Mouse (Mus musculus) thymus, postnatal 10 days (tissue): ENCODE measurements around the gene AI481877.

ENCODE experiments used
- DNase-seq, 2 experiments: peaks; one replicate each; pipeline ENCODE4 v3.0.0; 2021; ENCODE audit warnings: low spot score in 2 of 2

The AI481877 gene

DNA sequence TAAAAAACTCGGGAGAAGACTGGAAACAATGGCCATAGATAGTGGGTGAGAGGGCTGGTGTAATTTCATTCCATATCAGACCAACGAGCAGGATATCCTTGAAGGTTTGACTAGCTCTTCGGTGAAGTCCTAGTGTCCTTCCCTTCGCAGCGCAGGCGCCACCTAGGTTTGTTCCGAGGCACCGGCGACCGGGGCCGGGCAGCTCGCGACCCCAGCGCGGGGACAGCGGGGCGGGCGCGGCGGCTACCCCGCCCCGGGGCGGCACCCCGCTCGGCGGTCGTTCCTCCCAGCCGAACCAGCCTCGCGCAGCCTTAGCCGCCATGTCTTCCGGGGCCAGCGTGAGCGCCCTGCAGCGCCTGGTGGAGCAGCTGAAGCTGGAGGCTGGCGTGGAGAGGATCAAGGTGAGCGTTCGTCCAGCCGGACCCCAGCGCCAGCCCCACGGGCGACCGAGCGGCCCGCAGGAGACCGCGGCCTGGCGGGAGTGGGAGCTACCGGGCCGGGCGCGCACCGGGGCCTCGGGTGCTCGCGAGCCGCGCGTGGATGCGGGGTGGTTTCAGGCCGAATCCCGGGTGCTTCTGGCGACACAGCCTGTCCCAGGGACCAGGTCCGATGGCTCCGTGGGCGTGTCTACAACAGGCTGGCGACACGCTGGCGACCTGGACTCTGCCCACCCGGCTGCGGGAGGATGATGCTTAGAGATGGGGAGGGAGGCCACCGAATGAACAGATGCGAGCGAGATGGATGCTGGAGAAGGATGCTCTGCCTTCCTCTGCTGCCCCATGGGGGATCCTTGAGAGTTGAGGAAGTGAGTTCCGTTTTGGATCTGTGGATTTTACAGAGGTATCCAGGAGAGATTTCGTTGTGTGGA, 103.6 kb downstream of the AI481877 start, which contains the start of gene Gng10:
TSS of gene Gng10 (plus strand) at position 171 of the 868 bp plus-strand sequence.
- DNase-seq = peak; percentile 51 to 66

DNA sequence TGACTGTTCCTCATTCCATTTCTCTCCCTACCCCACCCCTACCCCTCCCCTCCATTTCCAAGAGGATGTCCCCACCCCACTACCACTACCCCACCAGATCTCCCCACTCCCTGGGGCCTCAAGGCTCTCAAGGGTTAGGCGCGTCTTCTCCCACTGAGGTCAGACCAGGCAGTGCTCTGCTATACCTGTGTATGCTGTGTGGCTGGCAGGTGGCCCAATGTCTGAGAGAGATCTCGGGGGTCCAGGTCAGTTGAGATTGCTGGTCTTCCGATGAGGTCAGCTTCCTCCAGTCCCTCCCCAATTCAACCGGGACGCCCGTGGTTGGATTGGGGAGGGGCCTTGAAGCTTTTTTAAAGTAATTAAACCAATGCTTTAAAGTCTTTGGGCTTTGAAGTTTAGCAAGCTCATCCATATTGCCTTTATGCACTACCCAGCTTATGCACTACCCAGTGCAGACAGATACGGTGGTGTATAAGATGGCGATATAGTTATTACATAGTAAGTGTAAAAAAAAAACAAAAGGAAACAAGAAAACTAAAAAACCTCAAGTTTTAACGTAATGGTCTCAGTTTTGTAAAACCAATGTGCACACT, 104.4 kb downstream of the AI481877 start:
- DNase-seq = no peak

DNA sequence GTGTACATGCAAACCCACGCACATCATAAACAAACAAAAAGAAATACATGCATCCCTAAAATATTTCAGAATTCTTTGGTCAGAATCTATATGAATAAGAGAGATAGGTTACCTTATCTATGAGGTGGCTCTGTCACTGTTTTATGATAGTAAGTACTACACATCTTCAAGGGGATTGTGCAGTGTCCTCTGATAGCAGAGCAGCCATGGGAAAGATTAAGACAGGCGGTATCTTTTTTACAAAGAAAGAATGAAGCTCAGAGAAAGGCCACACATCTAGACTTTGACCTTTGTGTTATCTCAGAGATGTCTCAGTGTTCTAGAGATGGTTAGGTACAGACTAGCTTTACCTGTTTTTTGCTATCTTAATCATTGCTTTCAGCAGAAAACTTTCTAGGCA, 121.9 kb downstream of the AI481877 start:
- no peak for DNase-seq

DNA sequence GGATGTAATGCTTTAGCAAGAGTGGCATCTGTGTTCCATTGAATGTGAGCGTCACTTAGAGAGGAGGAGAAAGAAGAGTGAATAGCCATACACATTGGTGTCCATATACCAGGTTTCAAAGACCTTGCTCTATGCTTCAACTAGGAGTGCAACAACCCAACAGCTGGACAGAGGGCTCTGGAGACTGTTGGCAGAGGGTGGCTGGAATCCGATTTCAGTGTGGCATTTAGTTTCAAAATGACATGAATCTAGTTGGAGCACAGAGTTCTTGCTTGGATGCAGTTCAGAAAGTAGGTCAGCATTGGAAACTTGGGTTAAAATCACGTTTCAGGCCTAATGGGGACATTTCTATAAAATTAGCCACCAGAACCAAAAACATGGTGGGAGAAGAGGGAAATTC, 123.6 kb downstream of the AI481877 start:
- no peak for DNase-seq

DNA sequence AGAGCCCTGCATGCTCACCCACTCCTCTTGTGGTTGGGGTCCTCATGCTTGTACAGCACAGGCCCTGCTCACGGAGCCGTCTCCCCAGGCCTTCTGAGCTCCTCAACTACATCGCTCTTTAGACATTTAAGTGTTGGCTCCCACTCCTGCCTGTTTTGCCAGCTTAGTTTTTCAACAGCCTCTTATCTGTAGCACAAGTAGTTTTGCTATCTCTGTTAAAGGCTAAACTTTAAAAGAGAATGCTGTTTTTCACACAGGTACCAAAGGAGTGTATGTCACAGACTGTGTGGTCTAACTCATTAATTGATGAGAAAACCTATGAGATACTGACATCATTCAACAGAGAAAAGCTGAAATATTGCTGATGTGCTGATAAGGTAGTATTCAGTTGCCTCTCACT, 127.3 kb downstream of the AI481877 start:
- no peak for DNase-seq

DNA sequence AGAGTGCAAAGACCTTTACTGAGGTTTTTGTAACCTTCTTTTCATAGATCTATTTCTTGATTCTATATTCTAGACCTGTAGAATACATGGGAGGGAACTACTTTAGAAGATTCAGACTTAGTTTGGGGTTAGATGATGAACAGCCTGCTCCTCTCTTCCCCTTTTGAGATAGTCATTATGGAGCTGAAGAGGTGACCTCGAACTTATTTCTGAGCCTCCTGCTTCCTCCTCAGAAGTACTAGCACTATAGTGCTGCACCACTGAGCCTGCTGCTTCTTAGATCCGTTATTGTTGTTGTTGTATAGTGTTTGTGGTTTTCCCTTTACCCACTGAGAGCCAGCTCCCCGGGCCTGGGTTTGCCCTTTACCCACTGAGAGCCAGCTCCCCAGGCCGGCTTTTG, 129.1 kb downstream of the AI481877 start:
- peak in 1 of 2 experiments; percentile 20 for DNase-seq

DNA sequence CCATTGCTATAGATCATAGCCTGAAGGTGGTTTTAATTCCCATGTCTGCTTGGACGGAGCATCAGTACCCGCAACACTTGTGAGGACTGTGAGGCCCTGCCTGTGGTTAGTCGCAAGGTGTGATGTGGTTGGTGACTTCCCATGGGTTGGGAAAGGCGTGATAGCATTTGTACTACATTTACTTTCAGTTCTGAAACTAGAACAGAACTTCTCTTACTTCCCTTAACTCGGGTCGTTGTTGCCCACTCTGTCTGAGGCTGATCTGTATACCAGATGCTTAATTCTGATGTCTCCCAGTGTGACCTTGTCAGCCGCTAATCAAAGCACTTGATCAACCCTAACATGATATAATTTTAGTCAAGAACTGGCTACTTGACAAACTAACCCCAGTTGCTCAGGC, 129.6 kb downstream of the AI481877 start:
- peak in 1 of 2 experiments; percentile 30 for DNase-seq

DNA sequence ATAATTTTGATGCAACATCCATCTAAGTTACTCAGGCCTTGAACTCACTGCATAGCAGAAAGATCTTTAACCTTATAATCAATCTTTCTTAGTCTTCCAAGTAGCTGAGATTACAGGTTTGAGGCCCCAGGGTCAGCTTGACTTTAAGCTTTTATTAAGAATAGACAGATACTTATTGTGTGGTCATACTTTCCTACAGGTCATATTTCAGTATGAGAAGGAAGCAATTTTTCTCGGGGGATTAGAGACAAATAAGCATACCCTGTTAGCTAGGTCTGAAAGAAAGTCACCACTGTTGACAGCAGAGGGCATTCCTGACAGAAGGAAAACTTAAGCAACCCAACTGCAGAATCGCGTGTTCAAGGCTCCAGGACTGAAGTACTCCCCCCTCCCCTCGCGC, 130.8 kb downstream of the AI481877 start:
- DNase-seq = no peak

DNA sequence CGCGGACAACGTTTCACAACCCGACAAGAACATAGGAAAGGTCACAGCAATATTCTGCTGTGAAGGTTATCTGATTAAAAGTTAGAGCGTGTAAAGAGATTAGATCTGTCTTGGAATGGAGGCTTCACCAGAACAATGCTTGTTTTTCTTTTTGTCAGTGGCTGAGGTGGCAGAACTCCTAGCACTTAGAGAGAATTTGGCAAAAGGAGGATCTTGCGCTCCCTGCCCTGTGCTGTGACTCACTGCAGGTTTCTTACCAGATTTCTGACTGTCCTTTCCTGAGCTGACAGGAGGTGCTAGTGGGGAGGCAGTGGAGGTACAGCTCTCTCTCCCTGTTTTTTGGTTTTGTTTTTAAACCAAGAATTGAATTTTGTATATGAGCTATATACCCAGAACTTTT, 131.8 kb downstream of the AI481877 start:
- DNase-seq = no peak

DNA sequence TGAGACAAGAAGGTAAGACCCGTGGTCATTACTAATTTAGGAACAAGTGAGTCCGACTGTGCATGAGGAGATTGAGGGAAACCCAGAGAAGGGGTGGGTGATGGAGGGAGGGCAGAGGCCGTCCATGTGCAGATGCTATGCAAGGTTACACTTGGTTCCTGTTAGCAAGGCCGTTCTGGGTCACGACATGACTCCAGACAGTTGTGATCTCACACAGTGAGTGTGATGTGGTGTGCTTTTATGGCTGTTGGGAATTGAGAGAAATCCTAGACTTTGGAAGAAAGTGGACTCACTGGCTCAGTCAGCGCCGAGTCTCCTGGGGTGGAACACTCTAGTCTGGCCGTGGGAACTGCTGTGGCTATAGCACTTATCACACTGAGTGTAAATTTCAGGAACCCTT, 132.6 kb downstream of the AI481877 start:
- DNase-seq = no peak

DNA sequence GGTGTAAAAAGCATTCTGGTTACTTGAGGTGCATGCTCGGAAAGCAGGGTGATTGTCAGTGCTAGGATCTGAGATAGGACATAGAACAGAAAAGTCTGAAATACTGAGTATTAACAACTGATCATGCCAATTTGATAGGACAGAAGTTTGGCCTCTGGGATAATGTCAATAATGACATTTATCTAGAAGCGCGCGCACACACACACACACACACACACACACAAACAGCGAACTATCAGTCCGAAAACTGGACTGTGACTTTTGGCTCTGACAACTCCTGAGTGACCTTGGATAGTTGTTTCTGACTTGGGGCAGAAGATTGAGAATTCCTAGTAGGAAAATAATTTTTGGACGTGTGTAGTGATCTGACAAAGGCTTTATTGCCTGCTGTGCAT, 135.0 kb downstream of the AI481877 start:
- no peak for DNase-seq

DNA sequence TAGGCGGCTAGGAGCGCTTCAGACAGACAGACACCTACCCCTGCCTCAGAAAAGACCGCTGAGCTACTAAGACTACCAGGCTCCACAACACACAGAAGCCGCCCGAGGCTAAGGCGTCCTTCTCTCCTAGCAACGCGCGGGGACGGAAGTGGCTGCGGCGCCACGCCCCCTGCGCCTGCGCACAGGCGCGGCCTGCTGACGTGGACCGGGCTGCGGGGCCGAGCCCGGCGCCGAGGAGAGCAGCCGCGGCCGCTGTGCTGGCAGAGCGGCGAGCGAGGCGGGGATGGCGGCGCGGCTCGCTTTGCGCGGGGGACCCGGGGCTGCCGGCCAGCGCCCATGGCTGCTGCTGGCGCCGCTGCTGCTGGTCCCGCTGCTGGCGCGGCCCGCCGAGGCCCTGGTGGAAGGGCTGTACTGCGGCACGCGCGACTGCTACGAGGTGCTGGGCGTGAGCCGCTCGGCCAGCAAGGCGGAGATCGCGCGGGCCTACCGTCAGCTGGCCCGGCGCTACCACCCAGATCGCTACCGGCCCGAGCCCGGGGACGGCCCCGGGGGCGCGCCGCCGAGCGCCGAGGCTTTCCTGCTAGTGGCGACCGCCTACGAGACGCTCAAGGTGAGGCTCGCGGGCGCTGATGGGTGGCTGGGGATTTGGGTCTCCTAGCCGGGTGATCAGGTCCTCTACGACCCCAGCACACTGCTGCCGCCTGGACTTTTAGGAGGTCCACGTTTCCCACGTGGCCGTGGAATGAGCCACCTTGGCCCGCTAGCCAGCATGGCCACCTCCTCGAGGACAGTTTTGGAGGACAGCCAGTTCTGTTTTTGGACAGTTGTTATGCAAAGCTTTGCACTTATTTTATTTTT, 135.6 kb downstream of the AI481877 start, which contains the start of gene Gm20503:
TSS of gene Gm20503 (plus strand) at position 263 of the 858 bp plus-strand sequence.
- DNase-seq = peak; percentile 86 to 92

DNA sequence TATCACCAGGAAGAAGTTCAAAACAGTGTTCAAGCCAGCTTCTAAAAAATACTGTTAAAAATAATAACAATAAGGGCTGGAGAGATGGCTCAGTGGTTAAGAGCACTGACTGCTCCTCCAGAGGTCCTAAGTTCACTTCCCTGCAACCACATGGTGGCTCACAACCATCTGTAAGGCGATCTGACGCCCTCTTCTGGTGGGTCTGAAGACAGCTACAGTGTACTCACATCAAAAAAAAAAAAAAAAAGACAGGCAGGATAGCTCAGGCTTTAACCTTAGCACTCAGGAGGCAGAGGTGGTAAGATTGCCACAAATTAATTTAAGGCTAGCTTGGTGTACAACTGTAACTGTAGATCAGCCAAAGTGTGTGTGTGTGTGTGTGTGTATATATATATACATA, 138.2 kb downstream of the AI481877 start:
- DNase-seq = peak; percentile 40 to 72

DNA sequence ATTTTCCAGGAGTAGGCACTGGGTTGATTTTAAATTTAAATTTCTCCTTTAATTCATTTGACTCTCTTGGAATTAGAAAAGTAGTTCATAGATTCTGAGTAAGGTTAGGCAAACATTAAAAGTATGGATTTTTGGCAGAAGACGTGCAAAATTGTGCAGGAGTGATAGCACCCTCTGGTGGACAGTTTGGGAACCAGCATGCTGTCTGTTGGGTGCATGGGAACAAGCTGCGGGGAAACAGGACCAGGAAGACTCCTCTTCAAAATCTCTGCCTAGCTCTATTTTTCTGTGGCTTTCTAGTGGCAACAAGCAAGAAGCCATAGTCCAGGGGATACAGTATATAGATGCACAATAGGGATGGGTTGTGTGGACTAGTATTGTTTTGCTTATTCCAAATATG, 139.1 kb downstream of the AI481877 start:
- DNase-seq = peak; percentile 58 to 79

DNA sequence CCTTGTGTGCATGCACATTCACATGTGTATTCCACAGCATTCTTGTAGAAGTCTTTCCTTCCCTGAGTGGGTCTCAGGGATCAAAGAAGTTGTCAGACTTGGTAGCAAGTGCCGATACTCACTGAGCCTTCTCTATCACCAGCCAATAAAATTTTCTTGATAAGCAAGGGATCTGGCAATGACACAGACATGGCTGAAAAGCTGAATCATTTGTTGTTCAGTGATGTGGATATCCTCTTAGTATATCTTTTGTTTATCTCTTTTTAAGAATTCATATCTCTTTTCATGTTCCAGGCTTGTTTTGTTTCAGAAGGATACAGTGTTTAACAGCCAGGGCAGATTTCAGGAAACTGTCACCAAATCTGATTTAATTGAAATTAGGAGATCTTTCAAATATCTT, 140.1 kb downstream of the AI481877 start:
- DNase-seq = no peak

DNA sequence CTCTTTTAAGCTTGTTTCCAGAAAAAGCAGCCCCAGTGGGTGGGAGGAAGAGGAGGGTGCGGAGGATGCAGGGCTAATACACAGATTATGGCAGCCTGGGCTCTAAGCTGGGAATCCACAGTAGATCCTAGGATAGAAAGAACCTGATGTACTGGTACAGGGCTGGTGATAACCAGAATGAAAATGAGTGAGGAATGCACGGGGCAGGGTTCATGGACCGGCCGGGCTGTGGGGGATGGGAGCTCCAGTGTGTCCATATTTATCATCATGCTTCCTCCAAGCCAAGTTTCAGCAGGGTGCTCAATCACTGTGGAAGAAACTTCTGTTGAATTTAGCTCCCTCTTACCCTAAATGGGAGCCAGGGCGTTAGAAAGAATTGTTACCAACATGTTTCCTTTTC, 141.7 kb downstream of the AI481877 start:
- DNase-seq = no peak

DNA sequence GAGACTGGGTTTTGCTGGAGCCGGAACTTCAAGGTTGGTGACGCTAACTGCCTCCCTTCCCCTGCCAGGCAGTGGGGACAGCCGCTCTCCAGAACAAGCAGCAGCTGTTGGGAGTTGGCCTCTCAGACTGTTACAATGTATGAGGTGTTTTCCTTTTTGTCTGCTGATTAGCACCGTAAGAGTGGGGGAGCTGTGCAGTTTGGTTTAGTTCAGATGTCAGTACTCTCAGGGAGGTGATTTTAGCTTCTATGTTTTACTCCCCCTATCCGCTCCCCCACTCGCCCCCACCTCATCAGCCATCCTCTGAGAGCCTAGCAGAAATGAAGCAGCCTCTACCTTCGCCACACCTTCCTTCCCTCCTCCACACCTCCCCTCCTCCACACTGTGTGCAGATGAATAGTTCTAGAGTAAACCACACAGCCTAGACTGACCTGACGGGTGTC, 143.5 kb downstream of the AI481877 start:
- no peak for DNase-seq

DNA sequence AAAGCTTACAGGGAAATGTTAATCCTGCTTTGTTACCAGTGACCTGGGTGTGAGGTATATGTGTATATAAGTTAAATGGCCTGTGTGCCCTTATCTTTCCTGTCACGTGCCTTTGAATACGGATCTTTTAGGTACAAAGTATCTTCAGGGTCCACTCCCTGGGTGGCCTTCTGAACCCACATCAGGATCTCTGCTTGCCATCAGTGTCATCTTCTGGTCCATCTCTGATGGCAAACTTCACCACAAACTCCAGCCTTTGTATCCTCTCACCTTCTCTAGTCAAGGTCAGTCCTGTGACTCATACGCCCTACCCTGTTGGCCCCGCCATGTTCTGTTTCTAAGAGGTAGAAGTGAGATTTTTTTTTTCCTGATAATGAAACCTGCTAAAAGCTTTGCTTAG, 144.0 kb downstream of the AI481877 start, which contains the start of gene Dnajc25:
TSS of gene Dnajc25 (plus strand) at position 301 of the 400 bp plus-strand sequence.
- DNase-seq = no peak
